Mouse (Mus musculus) heart, adult 18-20 months (tissue): ENCODE data around the gene Gm49336. TPM values are rescaled to one million over a fixed set of nuclear protein-coding genes. Genes with fewer than 3 reads are reported as not detected.

Experiments used
- microRNA-seq, 2 experiments: library from miRNA; unstranded; fragments of <30 nt; microRNA quantifications; one replicate each; pipeline ENCODE4 v1.2.0; 2022
- total RNA-seq, 2 experiments: library from RNA; stranded (reverse); gene quantifications; 2 replicates each; pipeline ENCODE4 v1.2.3; 2021

The Gm49336 gene
- total RNA-seq, 2 experiments from 2014 or later: 26.4 to 28.0 TPM

Small RNAs within 50 kb of the gene (microRNA-seq; reads per million reads assigned to microRNA genes)
- gene Mir719: 0 reads per million in 2 experiments

Other genes with a start within 250 kb of the Gm49336 start
- 1 to 10 TPM; 4.1 to 6.3 TPM for gene Atp8a2, start 54.3 kb downstream of the Gm49336 start, total RNA-seq
- gene Nupl1, start 76 bp downstream of the Gm49336 start, total RNA-seq: not detected
- 10 to 100 TPM; 30.9 to 31.0 TPM for gene Mtmr6, start 13.7 kb upstream of the Gm49336 start, total RNA-seq
- not detected for gene Amer2, start 121.8 kb upstream of the Gm49336 start, total RNA-seq